Mouse (Mus musculus) layer of hippocampus, postnatal 14 days (tissue): ENCODE data around the gene Selenop. TPM values are rescaled to one million over a fixed set of nuclear protein-coding genes. Genes with fewer than 3 reads are reported as not detected.
"Not testable (repeated sequence)": the region's sequence is repeated elsewhere in the genome, so short reads cannot be mapped to it uniquely, and the experiment has no call there.

Experiments used
- DNase-seq, 2 experiments: peaks; one replicate each; pipeline ENCODE4 v3.0.0; 2021 to 2022; ENCODE audit warnings: low spot score in 2 of 2, mixed read lengths in 1 of 2
- long read RNA-seq, 2 experiments: library from polyadenylated mRNA; stranded (forward); transcript quantifications; one replicate each; pipeline ENCODE4 v2.0.0; 2021
- total RNA-seq, 2 experiments: library from RNA; stranded (reverse); gene quantifications; 2 replicates each; pipeline ENCODE4 v1.2.3; 2021

Gene Selenop
- 100 to 1,000 TPM; 337 to 401 TPM for total RNA-seq
- long read RNA-seq, experiment 1, transcript Selenop-203 (5 exons, 2,085 nt) = major isoform, 389 of 418 reads
- long read RNA-seq, experiment 1, partial matches to known transcripts = 20 of 418 reads
- long read RNA-seq, experiment 1, other reads (novel, unspliced or antisense) = 9 of 418 reads
- long read RNA-seq, experiment 2, transcript Selenop-203 (5 exons, 2,085 nt) = major isoform, 402 of 425 reads
- long read RNA-seq, experiment 2, partial matches to known transcripts = 11 of 425 reads
- long read RNA-seq, experiment 2, other reads (novel, unspliced or antisense) = 10 of 425 reads

GRCm38 (mm10) chr15:3268247-3268646, at the start of gene Selenop:
Selenop (plus strand) TSS chr15:3268547.
- DNase-seq = no peak

GRCm38 (mm10) chr15:3218668-3219067, 49.7 kb upstream of the Selenop start:
- not testable (repeated sequence) for DNase-seq

- DNase-seq = no peak
These were observed 45.4 kb upstream of the Selenop start for GRCm38 (mm10) chr15:3222803-3223437.

GRCm38 (mm10) chr15:3226573-3226972, 41.8 kb upstream of the Selenop start:
- no peak for DNase-seq

GRCm38 (mm10) chr15:3228185-3228584, 40.2 kb upstream of the Selenop start:
- no peak for DNase-seq

GRCm38 (mm10) chr15:3228990-3229389, 39.4 kb upstream of the Selenop start:
- DNase-seq = no peak

- no peak for DNase-seq
These were observed 37.3 kb upstream of the Selenop start for GRCm38 (mm10) chr15:3231004-3231403.

GRCm38 (mm10) chr15:3232168-3232835, 36.0 kb upstream of the Selenop start:
- peak; percentile 4 to 42 for DNase-seq

- DNase-seq = peak in 1 of 2 experiments; percentile 18
These were observed 34.4 kb upstream of the Selenop start for GRCm38 (mm10) chr15:3233837-3234551.

- DNase-seq = no peak
These were observed 32.0 kb upstream of the Selenop start for GRCm38 (mm10) chr15:3236338-3236737.

GRCm38 (mm10) chr15:3237963-3238362, 30.4 kb upstream of the Selenop start:
- DNase-seq = peak; percentile 9 to 49

GRCm38 (mm10) chr15:3245036-3245435, 23.3 kb upstream of the Selenop start:
- not testable (repeated sequence) for DNase-seq

- DNase-seq = no peak
These were observed 17.7 kb upstream of the Selenop start for GRCm38 (mm10) chr15:3250620-3251019.

GRCm38 (mm10) chr15:3251031-3251717, 17.2 kb upstream of the Selenop start:
- DNase-seq = no peak

GRCm38 (mm10) chr15:3251718-3252067, 16.7 kb upstream of the Selenop start:
- DNase-seq = no peak

GRCm38 (mm10) chr15:3259025-3259424, 9.3 kb upstream of the Selenop start:
- DNase-seq = no peak

- no peak for DNase-seq
These were observed 8.0 kb upstream of the Selenop start for GRCm38 (mm10) chr15:3260309-3260708.

GRCm38 (mm10) chr15:3262883-3263282, 5.5 kb upstream of the Selenop start:
- DNase-seq = no peak

GRCm38 (mm10) chr15:3264293-3264692, 4.1 kb upstream of the Selenop start:
- no peak for DNase-seq

- no peak for DNase-seq
These were observed 3.5 kb upstream of the Selenop start for GRCm38 (mm10) chr15:3264828-3265227.

GRCm38 (mm10) chr15:3269496-3269895, 1.1 kb downstream of the Selenop start:
- no peak for DNase-seq
